Mouse (Mus musculus): ENCODE data around the gene Zfyve21. TPM values are rescaled to one million over a fixed set of nuclear protein-coding genes. Genes with fewer than 3 reads are reported as not detected.

Gene Zfyve21
- polyA plus RNA-seq, 1 experiment: not detected

DNA sequence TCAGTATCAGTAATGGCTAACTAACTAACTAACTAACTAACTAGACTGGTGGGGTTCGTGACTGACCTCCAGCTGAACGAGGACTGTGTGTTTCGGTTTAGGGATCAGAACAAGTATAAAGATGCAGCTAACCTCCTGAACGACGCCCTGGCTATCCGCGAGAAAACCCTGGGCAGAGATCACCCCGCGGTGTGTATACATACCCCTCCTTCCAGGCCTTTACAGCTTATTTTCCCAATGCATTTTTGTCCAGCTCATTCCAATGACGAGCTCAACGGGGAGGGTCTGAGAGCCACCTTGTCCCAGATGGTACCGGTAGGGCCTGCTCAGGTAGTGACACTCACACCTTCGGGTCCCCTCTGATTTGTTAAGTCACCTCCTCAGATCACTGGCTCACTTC lies 36.1 kb upstream of the Zfyve21 start:
- 92% methylated on average over 13 of the region's 13 CpGs for WGBS
- peaks cover 12% of the 10 kb centered on the region for H3K4me1 ChIP-seq (ENCODE audit: control insufficient read depth, insufficient read depth, low read length)
- no peak overlapping the region for H3K27ac ChIP-seq (ENCODE audit: insufficient read depth, low read depth, low read length)
- TF ChIP-seq CTCF (IDR thresholded peaks at IDR 0.05; ENCODE audit: insufficient read depth, low read depth, low read length) (no peak), POLR2A (IDR thresholded peaks at IDR 0.05; ENCODE audit: insufficient read depth, low read depth, low read length) (no peak)
- H3K4me3 ChIP-seq (ENCODE audit: insufficient read depth, low read depth, low read length): no peak overlapping the region

DNA sequence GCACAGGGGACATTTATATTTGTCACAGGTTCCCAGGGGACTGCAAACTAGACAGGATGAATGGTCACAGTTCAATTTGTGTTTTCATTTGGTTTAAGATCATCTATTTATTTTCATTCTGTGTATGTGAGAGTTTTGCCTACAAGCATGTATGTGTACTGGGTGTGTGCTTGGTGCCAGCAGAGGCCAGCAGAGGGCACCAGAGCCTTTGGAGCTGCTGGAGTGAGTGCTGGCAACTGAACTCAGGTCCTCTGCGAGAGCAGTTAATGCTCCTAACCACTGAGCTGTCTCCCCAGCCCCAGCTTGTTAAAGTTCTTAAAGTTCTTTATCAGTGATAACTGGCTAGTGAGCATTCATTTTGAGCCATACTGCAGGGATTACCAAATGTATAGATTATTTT lies 34.4 kb upstream of the Zfyve21 start:
- 100% methylated on average over 1 of the region's 1 CpGs for WGBS
- Histone ChIP-seq H3K4me3 (ENCODE audit: insufficient read depth, low read depth, low read length) (no peak overlapping the region), H3K27ac (ENCODE audit: insufficient read depth, low read depth, low read length) (no peak overlapping the region), H3K4me1 (ENCODE audit: control insufficient read depth, insufficient read depth, low read length) (peaks cover 7% of the 10 kb centered on the region)
- TF ChIP-seq CTCF (IDR thresholded peaks at IDR 0.05; ENCODE audit: insufficient read depth, low read depth, low read length): no peak
- no peak for TF ChIP-seq POLR2A (IDR thresholded peaks at IDR 0.05; ENCODE audit: insufficient read depth, low read depth, low read length)

- 71% methylated on average over 15 of the region's 15 CpGs for WGBS
- H3K4me3 ChIP-seq (ENCODE audit: insufficient read depth, low read depth, low read length): no peak overlapping the region
- no peak overlapping the region for H3K27ac ChIP-seq (ENCODE audit: insufficient read depth, low read depth, low read length)
- no peak for TF ChIP-seq CTCF (IDR thresholded peaks at IDR 0.05; ENCODE audit: insufficient read depth, low read depth, low read length)
- no peak for TF ChIP-seq POLR2A (IDR thresholded peaks at IDR 0.05; ENCODE audit: insufficient read depth, low read depth, low read length)
- 0 out of 2 replicates have a peak, but pooled peaks cover under 1% of the 10 kb centered on the region for H3K4me1 ChIP-seq (ENCODE audit: control insufficient read depth, insufficient read depth, low read length)
Measured at GRCm38 (mm10) chr12:111785174-111785573, 28.8 kb upstream of the Zfyve21 start.

DNA sequence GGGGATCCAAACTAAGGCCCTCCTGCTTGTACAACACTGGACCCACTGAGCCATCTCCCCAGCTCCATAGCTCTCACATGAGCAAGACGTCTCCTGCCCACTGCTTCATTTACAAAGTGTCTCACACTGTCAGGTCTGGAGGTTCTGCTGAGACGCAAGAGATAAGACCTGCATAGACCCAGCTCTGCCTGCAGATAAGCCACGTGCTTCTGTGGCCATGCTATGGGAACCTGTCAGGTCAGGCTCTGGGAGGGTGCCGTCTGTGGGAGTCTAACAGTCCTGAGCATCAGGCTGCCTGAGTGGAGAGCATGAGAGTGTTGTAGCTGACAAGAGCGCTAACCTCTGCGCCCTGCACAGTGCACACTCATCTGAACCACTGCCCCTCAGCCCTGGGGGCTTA lies 27.0 kb upstream of the Zfyve21 start:
- H3K4me1 ChIP-seq (ENCODE audit: control insufficient read depth, insufficient read depth, low read length): peaks cover 10% of the 10 kb centered on the region
- no peak for TF ChIP-seq POLR2A (IDR thresholded peaks at IDR 0.05; ENCODE audit: insufficient read depth, low read depth, low read length)
- TF ChIP-seq CTCF (IDR thresholded peaks at IDR 0.05; ENCODE audit: insufficient read depth, low read depth, low read length): no peak
- no peak overlapping the region for H3K4me3 ChIP-seq (ENCODE audit: insufficient read depth, low read depth, low read length)
- WGBS: 94% methylated on average over 6 of the region's 6 CpGs
- H3K27ac ChIP-seq (ENCODE audit: insufficient read depth, low read depth, low read length): no peak overlapping the region

GRCm38 (mm10) chr12:111790090-111790489 lies 23.9 kb upstream of the Zfyve21 start:
- 91% methylated on average over 5 of the region's 5 CpGs for WGBS
- Histone ChIP-seq H3K4me3 (ENCODE audit: insufficient read depth, low read depth, low read length) (no peak overlapping the region), H3K4me1 (ENCODE audit: control insufficient read depth, insufficient read depth, low read length) (peaks cover 27% of the 10 kb centered on the region), H3K27ac (ENCODE audit: insufficient read depth, low read depth, low read length) (no peak overlapping the region)
- no peak for TF ChIP-seq CTCF (IDR thresholded peaks at IDR 0.05; ENCODE audit: insufficient read depth, low read depth, low read length)
- no peak for TF ChIP-seq POLR2A (IDR thresholded peaks at IDR 0.05; ENCODE audit: insufficient read depth, low read depth, low read length)

GRCm38 (mm10) chr12:111790631-111791030 lies 23.3 kb upstream of the Zfyve21 start:
- H3K27ac ChIP-seq (ENCODE audit: insufficient read depth, low read depth, low read length): no peak overlapping the region
- peaks cover 33% of the 10 kb centered on the region for H3K4me1 ChIP-seq (ENCODE audit: control insufficient read depth, insufficient read depth, low read length)
- TF ChIP-seq CTCF (IDR thresholded peaks at IDR 0.05; ENCODE audit: insufficient read depth, low read depth, low read length): no peak
- TF ChIP-seq POLR2A (IDR thresholded peaks at IDR 0.05; ENCODE audit: insufficient read depth, low read depth, low read length): no peak
- H3K4me3 ChIP-seq (ENCODE audit: insufficient read depth, low read depth, low read length): no peak overlapping the region
- WGBS: 90% methylated on average over 7 of the region's 7 CpGs

GRCm38 (mm10) chr12:111791474-111792104 lies 22.4 kb upstream of the Zfyve21 start:
- TF ChIP-seq POLR2A (IDR thresholded peaks at IDR 0.05; ENCODE audit: insufficient read depth, low read depth, low read length): no peak
- no peak for TF ChIP-seq CTCF (IDR thresholded peaks at IDR 0.05; ENCODE audit: insufficient read depth, low read depth, low read length)
- Histone ChIP-seq H3K4me3 (ENCODE audit: insufficient read depth, low read depth, low read length) (no peak overlapping the region), H3K4me1 (ENCODE audit: control insufficient read depth, insufficient read depth, low read length) (peaks cover 34% of the 10 kb centered on the region), H3K27ac (ENCODE audit: insufficient read depth, low read depth, low read length) (peak overlapping the region; percentile 64)
- WGBS: 63% methylated on average over 13 of the region's 13 CpGs

DNA sequence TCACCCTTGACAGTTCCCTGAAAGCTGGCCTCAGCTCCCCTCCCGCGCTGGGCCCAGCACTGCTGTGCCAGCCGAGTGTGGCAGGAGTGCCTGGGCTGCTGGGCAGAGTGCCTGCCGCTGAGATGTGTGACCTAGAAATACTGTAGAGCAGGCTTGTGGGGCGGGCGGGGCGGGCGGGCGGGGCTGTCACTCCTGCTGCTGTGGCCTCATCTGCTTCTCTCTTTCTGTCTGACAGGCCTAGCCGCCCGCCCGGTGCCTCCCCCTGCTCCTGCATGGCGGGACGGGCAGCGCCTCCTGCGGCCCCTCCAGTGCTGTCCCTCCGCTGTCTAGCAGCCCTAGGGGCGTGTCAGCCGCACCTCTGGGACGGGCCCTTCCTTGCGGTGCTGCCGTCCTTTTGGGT lies 19.9 kb upstream of the Zfyve21 start:
- H3K27ac ChIP-seq (ENCODE audit: insufficient read depth, low read depth, low read length): no peak overlapping the region
- 62% methylated on average over 22 of the region's 22 CpGs for WGBS
- H3K4me3 ChIP-seq (ENCODE audit: insufficient read depth, low read depth, low read length): no peak overlapping the region
- TF ChIP-seq CTCF (IDR thresholded peaks at IDR 0.05; ENCODE audit: insufficient read depth, low read depth, low read length): no peak
- no peak for TF ChIP-seq POLR2A (IDR thresholded peaks at IDR 0.05; ENCODE audit: insufficient read depth, low read depth, low read length)
- H3K4me1 ChIP-seq (ENCODE audit: control insufficient read depth, insufficient read depth, low read length): peaks cover 34% of the 10 kb centered on the region

- TF ChIP-seq CTCF (IDR thresholded peaks at IDR 0.05; ENCODE audit: insufficient read depth, low read depth, low read length) (no peak), POLR2A (IDR thresholded peaks at IDR 0.05; ENCODE audit: insufficient read depth, low read depth, low read length) (0 out of 2 replicates have a peak, but pooled peaks have one; percentile 5)
- WGBS: 91% methylated on average over 18 of the region's 18 CpGs
- no peak overlapping the region for H3K4me3 ChIP-seq (ENCODE audit: insufficient read depth, low read depth, low read length)
- H3K27ac ChIP-seq (ENCODE audit: insufficient read depth, low read depth, low read length): peak overlapping the region; percentile 43; the same call in 1 of the 2 replicates
- peaks cover 34% of the 10 kb centered on the region for H3K4me1 ChIP-seq (ENCODE audit: control insufficient read depth, insufficient read depth, low read length)
Measured at GRCm38 (mm10) chr12:111794526-111795179, 19.3 kb upstream of the Zfyve21 start.
